Mouse (Mus musculus) neural tube, embryonic 14.5 days (tissue): ENCODE data around the gene Gpc3. TPM values are rescaled to one million over a fixed set of nuclear protein-coding genes. Genes with fewer than 3 reads are reported as not detected.

Experiments used
- ATAC-seq: fragments of 200-750 bp; cut with Nextera tagmentation; 2 replicates; pipeline ENCODE4 v1.8.0; 2017; ENCODE audit warnings: low read depth, mild to moderate bottlenecking, moderate TSS enrichment, moderate library complexity
- H3K27ac ChIP-seq: fragments of 300-500 bp; sonication (generic); 2 replicates; pipeline ENCODE4 v1.5.1; 2014; ENCODE audit warnings: low read depth, mild to moderate bottlenecking, control low read depth, low read length, moderate library complexity, mixed read lengths
- H3K27me3 ChIP-seq: fragments of 300-500 bp; sonication (generic); 2 replicates; pipeline ENCODE4 v1.6.1; 2014; ENCODE audit warnings: low read length; ENCODE audit not compliant: control insufficient read depth, insufficient read depth
- H3K36me3 ChIP-seq: fragments of 300-500 bp; sonication (generic); 2 replicates; pipeline ENCODE4 v1.6.1; 2014; ENCODE audit warnings: low read length, mixed read lengths; ENCODE audit not compliant: control insufficient read depth, insufficient read depth
- H3K4me1 ChIP-seq: fragments of 300-500 bp; sonication (generic); 2 replicates; pipeline ENCODE4 v1.6.1; 2014; ENCODE audit warnings: low read length; ENCODE audit not compliant: control insufficient read depth, insufficient read depth
- H3K4me2 ChIP-seq: fragments of 300-500 bp; sonication (generic); 2 replicates; pipeline ENCODE4 v1.6.1; 2014; ENCODE audit warnings: mild to moderate bottlenecking, low read depth, low read length, control low read depth
- H3K4me3 ChIP-seq: fragments of 300-500 bp; sonication (generic); 2 replicates; pipeline ENCODE4 v1.5.1; 2014; ENCODE audit warnings: low read depth, low read length, control low read depth, mixed read lengths
- H3K9ac ChIP-seq: fragments of 300-500 bp; sonication (generic); replicated peaks from 2 replicates; pipeline ENCODE4 v1.6.1; 2014; ENCODE audit warnings: low read depth, mild to moderate bottlenecking, control low read depth, low read length, mixed read lengths
- H3K9me3 ChIP-seq: fragments of 300-500 bp; sonication (generic); 2 replicates; pipeline ENCODE4 v1.6.1; 2016; ENCODE audit warnings: low read length; ENCODE audit not compliant: control insufficient read depth
- WGBS: fragments of 180-500 bp; shearing (Covaris S2); extraction: QIAGEN DNeasy Blood & Tissue Kit; methylation state at CpG from one replicate; pipeline ENCODE4 v1.1.7; 2014; 5-methylcytosine and 5-hydroxymethylcytosine counted together
- polyA plus RNA-seq: library from polyadenylated mRNA; unstranded; fragments of >200 nt; fragmentation: Nextera tagmentation; extraction: Ambion mirVana; gene quantifications from 2 replicates; pipeline ENCODE4 v1.2.1, GENCODE M21; 2014

Gpc3 gene
- polyA plus RNA-seq, 1 experiment from 2014 or later, result 33.2 TPM

DNA sequence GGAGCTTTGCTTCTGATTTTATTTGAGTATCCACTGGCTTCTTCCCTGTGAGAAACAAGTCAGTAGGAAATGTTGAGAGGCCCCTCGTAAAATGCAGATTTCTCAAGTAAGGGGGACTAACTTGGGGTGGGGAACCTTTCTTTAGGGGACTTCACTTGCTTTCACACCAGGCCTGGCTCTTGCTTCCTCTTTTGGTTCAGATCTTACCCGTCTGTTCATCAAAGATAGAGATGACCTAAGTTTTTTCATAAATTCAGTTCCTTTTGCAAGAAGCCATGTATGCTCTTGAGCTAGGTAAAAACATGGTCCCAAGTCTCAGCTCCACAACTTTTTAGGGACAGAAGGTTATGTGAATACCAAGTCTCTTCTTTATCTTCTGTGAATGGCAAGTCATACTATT is 164.6 kb downstream of the Gpc3 start:
- no peak for ATAC-seq
- 64% methylated on average over 2 of the region's 2 CpGs for WGBS
- Histone ChIP-seq H3K27ac (no peak overlapping the region), H3K4me2 (no peak overlapping the region), H3K4me3 (no peak overlapping the region), H3K9ac (no peak overlapping the region), H3K36me3 (no peaks in the 10 kb centered on the region), H3K9me3 (no peaks in the 10 kb centered on the region), H3K27me3 (no peaks in the 10 kb centered on the region), H3K4me1 (no peaks in the 10 kb centered on the region)

DNA sequence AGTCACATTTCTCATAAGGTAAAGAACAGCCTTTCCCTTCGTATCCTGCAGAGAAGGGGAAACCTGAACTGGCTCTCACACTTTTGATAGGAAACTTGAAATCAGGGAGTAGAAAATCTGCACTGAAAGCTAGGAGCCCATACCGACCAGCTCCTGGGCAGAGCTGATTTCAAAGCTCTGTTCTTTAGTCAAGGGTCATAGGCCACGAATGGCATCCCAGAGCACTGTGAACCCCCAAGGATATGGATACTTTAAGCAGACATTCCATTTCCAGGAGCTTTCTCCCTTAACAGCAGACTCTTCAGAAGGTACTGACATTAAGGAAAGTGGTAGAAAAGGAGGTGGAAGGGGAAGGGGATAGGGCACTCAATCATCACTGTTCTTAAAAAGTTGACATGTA is 165.3 kb downstream of the Gpc3 start:
- H3K4me1 ChIP-seq, result no peaks in the 10 kb centered on the region
- H3K9me3 ChIP-seq, result no peaks in the 10 kb centered on the region
- H3K27me3 ChIP-seq, result no peaks in the 10 kb centered on the region
- no peak overlapping the region for H3K9ac ChIP-seq
- no peak overlapping the region for H3K4me3 ChIP-seq
- no peak for ATAC-seq
- no peaks in the 10 kb centered on the region for H3K36me3 ChIP-seq
- H3K27ac ChIP-seq, result no peak overlapping the region
- H3K4me2 ChIP-seq, result no peak overlapping the region
- 36% methylated on average over 3 of the region's 3 CpGs for WGBS

DNA sequence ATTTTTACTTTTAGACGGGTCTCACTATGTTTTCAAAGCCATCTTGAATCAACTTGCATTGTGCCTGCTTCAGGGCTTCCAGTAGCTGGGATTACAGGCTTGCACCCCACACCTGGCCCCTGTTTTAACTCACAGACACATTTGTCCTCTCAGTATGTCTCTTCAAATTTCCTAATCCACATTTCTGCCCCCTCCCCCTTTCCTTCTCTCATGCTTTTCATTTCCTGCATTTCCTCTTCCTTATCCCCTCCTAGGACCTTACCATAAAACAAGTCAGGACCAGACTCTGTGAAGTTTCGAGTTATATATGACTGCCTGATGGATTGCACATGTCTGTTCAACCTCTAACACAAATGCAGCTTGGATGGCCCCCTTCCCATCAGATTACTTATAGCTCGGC is 167.2 kb downstream of the Gpc3 start:
- Histone ChIP-seq H3K4me3 (no peak overlapping the region), H3K27ac (no peak overlapping the region), H3K9ac (no peak overlapping the region), H3K36me3 (no peaks in the 10 kb centered on the region), H3K9me3 (no peaks in the 10 kb centered on the region), H3K4me2 (no peak overlapping the region), H3K4me1 (no peaks in the 10 kb centered on the region), H3K27me3 (no peaks in the 10 kb centered on the region)
- ATAC-seq, result no peak
- WGBS, result 60% methylated on average over 3 of the region's 3 CpGs

DNA sequence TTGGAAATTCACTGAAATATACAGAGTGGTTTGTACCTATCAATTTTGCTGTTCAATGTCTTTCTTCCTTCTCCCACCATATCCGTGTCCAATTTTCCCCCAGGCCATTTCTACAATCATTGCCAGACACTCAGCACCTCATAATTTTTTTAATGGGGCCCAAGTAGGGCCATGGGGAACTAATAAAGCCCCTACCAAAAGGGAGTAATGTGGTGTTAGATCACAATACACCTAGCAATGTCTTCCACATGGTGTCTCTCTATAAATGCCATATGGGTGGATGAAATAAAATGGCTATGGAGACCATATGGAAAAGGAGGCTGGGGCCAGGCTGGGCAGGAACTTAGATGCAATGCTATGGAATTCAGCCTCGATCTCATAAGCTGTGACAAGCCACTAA is 168.8 kb downstream of the Gpc3 start:
- Histone ChIP-seq H3K27ac (no peak overlapping the region), H3K9me3 (no peaks in the 10 kb centered on the region), H3K9ac (no peak overlapping the region), H3K4me1 (no peaks in the 10 kb centered on the region), H3K4me2 (no peak overlapping the region), H3K36me3 (no peaks in the 10 kb centered on the region), H3K27me3 (no peaks in the 10 kb centered on the region), H3K4me3 (no peak overlapping the region)
- WGBS, result 61% methylated on average over 2 of the region's 2 CpGs
- no peak for ATAC-seq

DNA sequence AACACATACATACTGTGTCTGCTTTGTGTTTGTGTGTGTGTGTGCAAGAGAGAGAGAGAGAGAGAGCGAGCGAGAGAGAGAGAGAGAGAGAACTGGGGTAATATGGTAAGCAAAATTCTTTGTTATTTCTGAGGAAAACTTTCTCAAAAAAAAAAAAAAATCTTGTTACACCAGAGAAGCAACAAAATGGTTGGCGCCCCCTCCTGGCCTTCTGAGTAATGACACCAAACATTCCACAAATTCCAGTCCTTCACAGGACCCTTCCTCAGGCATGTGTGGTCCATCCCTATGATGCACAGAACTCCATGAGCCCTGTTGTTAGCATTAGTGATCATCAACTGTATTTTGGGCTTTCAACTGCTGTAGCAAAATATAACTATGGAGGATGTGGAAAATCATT is 172.0 kb downstream of the Gpc3 start:
- Histone ChIP-seq H3K27me3 (no peaks in the 10 kb centered on the region), H3K4me1 (no peaks in the 10 kb centered on the region)
- WGBS, result 49% methylated on average over 3 of the region's 3 CpGs

DNA sequence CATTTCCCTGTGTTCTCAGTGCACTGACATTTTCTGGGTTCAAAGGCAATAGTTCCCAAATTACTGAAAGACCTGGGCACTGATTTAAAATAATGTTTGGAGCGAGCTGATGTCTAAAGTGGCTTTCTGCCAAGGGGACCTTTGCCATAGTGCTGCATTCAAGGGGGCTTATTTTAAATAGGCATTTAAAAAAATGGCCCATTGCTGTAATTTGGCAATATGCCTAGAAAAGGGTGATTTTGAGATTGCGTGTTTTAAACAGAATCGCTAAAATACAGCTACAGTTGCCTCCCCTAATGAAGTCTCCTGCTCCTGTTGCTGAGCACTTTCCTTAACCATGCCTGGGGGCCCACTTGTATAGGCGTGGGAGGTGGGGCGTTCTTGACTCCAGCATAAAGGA is 174.3 kb downstream of the Gpc3 start:
- no peaks in the 10 kb centered on the region for H3K27me3 ChIP-seq
- no peak overlapping the region for H3K9ac ChIP-seq
- no peaks in the 10 kb centered on the region for H3K36me3 ChIP-seq
- H3K4me2 ChIP-seq, result no peak overlapping the region
- no peaks in the 10 kb centered on the region for H3K9me3 ChIP-seq
- ATAC-seq, result no peak
- no peaks in the 10 kb centered on the region for H3K4me1 ChIP-seq
- no peak overlapping the region for H3K4me3 ChIP-seq
- 48% methylated on average over 5 of the region's 5 CpGs for WGBS
- H3K27ac ChIP-seq, result no peak overlapping the region

More for the DNA sequence above, 172.0 kb downstream of the Gpc3 start:
- H3K27ac ChIP-seq, result no peak overlapping the region
- H3K9ac ChIP-seq, result no peak overlapping the region
- H3K36me3 ChIP-seq, result no peaks in the 10 kb centered on the region
- no peak overlapping the region for H3K4me3 ChIP-seq
- no peak for ATAC-seq
- no peaks in the 10 kb centered on the region for H3K9me3 ChIP-seq
- no peak overlapping the region for H3K4me2 ChIP-seq

DNA sequence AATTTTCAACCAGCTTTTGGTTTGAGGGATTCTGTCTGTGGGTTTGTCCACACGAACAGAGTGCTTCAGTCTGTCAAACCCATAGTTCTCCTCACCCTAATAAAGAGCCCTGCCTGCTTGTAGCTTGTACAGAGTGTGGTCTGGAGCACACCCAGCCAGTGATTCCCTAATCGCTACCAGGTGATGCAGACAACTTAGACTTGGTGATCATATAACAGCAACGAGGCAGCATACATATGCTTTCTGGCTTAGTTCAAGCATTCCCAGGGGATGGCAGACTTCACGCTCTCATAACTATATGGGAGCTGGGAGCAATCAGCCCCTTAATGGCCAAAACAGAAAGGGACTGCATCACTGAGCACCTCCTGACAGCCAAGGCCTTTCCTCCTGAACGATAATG is 188.1 kb downstream of the Gpc3 start:
- Histone ChIP-seq H3K36me3 (no peaks in the 10 kb centered on the region), H3K27me3 (no peaks in the 10 kb centered on the region), H3K4me2 (no peak overlapping the region), H3K4me3 (no peak overlapping the region), H3K27ac (no peak overlapping the region), H3K9ac (no peak overlapping the region), H3K4me1 (no peaks in the 10 kb centered on the region), H3K9me3 (no peaks in the 10 kb centered on the region)
- WGBS, result 67% methylated on average over 5 of the region's 5 CpGs
- no peak for ATAC-seq

DNA sequence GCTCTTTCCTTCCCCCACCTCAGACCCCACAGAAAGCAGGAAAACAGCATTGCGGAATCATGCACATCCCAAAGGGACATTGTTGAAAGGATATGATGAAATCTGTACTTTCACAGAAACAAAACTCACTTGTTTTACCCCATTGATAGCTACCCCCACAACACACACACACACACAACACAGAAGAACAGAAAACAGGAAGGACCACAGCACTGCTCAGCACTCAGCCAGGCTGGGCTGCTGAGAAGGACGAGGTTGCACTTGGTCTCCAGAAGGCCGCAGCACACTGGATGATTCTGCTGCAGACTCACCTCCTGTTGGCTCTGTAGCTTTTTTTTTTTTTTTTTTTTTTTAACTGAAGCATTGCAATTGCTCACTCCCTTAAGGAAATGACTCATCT is 193.9 kb downstream of the Gpc3 start:
- Histone ChIP-seq H3K27ac (no peak overlapping the region), H3K4me1 (no peaks in the 10 kb centered on the region), H3K27me3 (no peaks in the 10 kb centered on the region), H3K4me3 (no peak overlapping the region), H3K9ac (no peak overlapping the region), H3K4me2 (no peak overlapping the region), H3K9me3 (no peaks in the 10 kb centered on the region), H3K36me3 (no peaks in the 10 kb centered on the region)
- WGBS, result 88% methylated on average over 3 of the region's 3 CpGs
- ATAC-seq, result no peak

DNA sequence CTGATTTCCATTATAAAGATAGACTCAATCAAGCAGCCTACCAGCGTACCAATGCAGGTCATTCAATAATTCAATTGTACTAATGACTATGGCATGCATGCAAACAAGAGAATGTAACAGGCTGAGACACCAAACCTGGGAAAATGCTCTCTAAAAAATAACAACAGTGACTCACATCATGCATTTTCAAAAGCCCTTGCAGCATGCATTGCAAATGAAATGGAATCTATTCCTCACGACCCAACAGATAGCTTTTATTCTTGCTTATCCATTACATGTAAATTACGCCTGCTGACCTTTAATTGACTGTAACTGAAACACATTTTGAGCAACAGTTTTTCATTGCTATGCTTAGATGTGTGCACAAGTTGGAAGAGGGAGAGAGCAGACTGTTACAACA is 200.8 kb downstream of the Gpc3 start:
- Histone ChIP-seq H3K4me1 (no peaks in the 10 kb centered on the region), H3K4me2 (no peak overlapping the region), H3K9me3 (no peaks in the 10 kb centered on the region), H3K4me3 (no peak overlapping the region), H3K27ac (no peak overlapping the region), H3K27me3 (no peaks in the 10 kb centered on the region), H3K9ac (no peak overlapping the region), H3K36me3 (no peaks in the 10 kb centered on the region)
- ATAC-seq, result no peak
- 31% methylated on average over 3 of the region's 3 CpGs for WGBS

DNA sequence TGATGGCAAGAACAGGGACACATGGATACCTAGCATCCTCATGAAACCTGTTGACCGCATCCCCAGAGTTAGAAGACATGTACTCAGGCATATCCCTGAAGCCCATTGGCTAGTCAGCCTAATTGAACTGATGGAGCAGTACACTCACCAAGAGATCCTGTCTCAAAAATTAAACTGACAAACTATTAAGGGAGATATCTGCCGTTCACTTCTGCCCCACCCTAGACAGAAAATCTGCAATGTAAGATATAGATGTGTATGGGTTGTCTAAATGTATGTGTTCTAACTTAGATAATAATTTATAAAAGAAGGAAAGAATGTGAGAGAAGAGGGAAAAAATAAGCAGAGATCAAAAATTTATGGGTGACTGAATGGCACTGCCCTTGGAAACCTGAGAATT is 212.6 kb downstream of the Gpc3 start:
- no peak overlapping the region for H3K4me2 ChIP-seq
- no peaks in the 10 kb centered on the region for H3K27me3 ChIP-seq
- no peak for ATAC-seq
- H3K27ac ChIP-seq, result no peak overlapping the region
- no peak overlapping the region for H3K4me3 ChIP-seq
- H3K9ac ChIP-seq, result no peak overlapping the region
- H3K9me3 ChIP-seq, result no peaks in the 10 kb centered on the region
- no peaks in the 10 kb centered on the region for H3K36me3 ChIP-seq
- 94% methylated on average over 2 of the region's 2 CpGs for WGBS
- H3K4me1 ChIP-seq, result no peaks in the 10 kb centered on the region
